Mouse (Mus musculus) embryo, embryonic 9.5 days (tissue): ENCODE results near the gene Asphd2.
A peak's percentile ranks its signal among the peaks of the same experiment; 100 is the strongest.
"Not testable (repeated sequence)": the region's sequence is repeated elsewhere in the genome, so short reads cannot be mapped to it uniquely, and the experiment has no call there.

Source experiments
- DNase-seq: peaks from one replicate; pipeline ENCODE4 v3.0.0-alpha.2; 2017; ENCODE audit errors: extremely low spot score

Gene Asphd2

DNA sequence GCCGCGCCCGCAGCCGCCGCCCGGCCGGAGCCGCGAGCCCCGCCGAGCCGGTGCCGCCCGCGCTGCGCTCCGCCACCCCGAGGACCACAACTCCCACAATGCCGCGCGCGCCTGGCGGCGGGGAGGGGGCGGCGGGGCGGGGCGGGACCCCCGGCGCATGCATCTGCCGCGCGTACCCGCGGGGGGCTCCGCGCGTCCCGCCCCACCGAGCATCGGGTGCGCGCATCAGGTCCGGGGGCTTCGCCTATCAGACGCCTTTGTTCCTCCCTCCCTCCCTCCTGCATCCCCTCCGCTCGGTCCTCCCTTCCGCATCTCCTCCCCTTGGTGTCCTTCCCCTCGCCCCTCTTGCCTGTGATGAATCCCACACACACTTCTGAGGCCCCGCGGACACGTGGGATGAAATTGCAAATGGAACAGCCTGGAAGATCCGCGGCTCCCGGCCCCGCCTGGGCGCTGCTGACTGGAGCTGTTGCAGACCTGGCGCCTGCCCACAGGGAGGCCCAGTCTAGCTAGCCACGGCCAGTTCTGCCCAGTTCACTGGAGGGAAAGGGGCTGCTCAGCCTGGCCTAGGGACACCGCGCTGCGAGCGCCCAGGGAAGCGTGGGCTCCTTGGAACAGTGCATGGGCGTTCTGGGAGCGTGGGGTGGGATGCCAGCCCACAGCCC lies at the start of gene Asphd2:
Gene Asphd2, minus strand, starts transcription at position 88 of the 665 bp plus-strand sequence.
- peak; percentile 90 for DNase-seq

DNA sequence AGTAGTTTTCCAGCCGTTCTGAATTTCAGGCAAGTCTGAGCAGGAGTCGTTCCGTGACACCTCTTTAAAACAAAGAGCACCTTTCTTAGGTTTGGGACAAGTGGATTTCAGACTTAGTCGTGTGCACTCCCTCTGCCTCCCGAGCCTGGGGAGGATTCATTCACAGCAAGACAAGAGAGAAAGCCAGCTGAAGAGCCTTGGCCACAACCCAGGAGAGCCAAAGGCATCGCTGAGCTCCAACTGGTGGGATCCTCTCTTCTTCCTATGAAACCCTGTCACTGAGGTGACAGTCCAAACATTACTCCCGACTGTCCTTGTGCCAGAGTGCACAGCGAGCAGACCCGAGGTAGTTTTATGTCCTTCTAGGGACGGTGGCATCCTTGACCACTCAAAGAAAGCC lies 43.9 kb upstream of the Asphd2 start:
- DNase-seq: no peak

GRCm38 (mm10) chr5:112433004-112433403 lies 38.3 kb upstream of the Asphd2 start:
- peak; percentile 83 for DNase-seq

DNA sequence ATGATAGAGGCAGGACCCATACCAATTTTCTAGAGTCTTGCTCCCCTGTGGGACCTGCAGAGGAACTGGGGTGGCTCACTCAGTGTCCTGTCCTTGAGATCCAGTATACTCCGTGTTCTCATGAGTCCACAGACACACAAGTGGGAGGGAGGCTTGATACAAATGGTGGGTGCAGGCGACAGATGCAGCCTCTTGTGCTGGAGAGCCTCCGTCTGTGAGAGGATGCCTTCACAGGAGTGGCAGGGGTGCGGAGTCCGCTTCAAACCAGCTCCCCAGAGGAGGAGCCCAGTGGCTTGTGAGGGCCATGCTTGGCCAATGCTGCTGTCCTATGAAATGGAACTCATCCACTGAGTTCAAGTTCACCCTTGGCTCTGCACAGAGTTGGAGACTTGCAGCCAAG lies 37.4 kb upstream of the Asphd2 start:
- no peak for DNase-seq

GRCm38 (mm10) chr5:112431120-112431775 lies 36.6 kb upstream of the Asphd2 start:
- peak; percentile 55 for DNase-seq

DNA sequence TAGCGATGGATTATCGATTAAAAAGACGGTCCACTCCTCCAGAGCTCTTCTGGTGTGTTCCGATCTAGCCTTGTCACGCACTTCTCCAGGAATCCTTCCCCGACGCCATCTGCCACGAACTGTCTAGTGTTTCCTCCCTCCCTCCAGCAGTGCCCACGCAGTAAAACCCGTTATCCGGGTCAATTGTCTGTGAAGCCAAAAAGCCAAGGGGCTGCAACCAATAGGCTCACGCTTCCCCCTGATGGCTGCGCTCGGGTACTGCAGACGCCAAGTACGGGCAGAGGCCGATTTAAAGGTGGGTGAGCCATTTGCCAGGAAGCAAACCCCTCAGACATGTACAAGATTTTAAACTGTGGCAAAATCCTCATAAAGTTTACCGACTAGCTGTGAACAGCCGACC lies 34.3 kb upstream of the Asphd2 start:
- DNase-seq: peak; percentile 73

GRCm38 (mm10) chr5:112427283-112427682 lies 32.6 kb upstream of the Asphd2 start:
- peak; percentile 34 for DNase-seq

DNA sequence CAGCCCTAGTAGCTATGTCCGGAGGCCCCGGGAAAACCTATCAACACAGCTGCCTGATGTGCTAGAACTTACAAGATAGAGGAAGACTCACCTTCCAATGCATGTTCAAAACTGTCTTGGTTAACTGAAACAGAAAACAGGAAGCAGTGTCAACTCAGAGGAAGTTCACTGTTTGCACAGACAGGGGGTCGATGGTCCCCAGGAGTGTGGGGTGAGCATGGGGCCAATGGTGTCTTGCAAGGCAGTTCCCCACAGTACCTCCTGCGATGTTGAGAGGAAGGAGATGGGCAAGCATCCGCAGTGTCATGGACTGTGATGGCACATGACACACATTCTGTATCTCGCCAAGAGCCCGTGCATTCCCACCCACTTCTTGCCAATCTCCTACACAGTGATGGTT lies 32.0 kb upstream of the Asphd2 start:
- no peak for DNase-seq

GRCm38 (mm10) chr5:112419535-112419934 lies 24.9 kb upstream of the Asphd2 start:
- peak; percentile 45 for DNase-seq

DNA sequence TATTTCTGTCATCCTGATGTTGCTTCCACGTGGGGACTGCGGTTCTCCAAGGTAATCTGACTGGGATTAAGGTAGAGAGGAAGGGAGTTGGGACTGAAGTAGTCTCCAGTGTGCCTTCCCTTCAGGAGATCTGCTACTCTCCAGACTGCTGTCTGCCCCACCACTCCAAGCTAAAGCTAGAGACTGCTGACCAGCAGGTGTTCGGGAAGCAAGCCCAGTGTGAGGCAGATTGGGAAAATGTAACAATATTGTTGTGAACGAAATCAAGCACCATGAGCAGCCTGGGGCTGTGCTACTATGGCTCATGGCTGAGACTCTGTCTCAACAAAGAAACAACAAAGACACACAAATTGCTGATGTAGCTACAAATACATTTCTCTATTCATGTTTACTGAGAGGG lies 23.4 kb upstream of the Asphd2 start:
- DNase-seq: no peak

GRCm38 (mm10) chr5:112416673-112417072 lies 22.0 kb upstream of the Asphd2 start:
- no peak for DNase-seq

DNA sequence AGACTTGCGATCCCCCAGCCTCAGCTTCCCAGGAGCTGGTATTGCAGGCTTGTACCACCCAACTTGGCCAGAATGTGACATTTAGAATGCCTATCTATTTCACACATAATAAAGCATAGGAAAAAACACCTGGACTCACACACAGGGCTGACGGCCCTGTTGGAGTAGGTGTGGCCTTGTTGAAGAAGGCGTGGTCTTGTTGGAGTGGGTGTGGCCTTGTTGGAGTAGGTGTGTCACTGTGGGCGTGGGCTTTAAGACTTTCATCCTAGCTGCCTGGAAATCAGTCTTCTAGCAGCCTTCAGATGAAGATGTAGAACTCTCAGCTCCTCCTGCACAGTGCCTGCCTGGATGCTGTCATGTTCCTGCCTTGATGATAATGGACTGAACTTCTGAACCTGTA lies 18.1 kb upstream of the Asphd2 start:
- DNase-seq: not testable (repeated sequence)

DNA sequence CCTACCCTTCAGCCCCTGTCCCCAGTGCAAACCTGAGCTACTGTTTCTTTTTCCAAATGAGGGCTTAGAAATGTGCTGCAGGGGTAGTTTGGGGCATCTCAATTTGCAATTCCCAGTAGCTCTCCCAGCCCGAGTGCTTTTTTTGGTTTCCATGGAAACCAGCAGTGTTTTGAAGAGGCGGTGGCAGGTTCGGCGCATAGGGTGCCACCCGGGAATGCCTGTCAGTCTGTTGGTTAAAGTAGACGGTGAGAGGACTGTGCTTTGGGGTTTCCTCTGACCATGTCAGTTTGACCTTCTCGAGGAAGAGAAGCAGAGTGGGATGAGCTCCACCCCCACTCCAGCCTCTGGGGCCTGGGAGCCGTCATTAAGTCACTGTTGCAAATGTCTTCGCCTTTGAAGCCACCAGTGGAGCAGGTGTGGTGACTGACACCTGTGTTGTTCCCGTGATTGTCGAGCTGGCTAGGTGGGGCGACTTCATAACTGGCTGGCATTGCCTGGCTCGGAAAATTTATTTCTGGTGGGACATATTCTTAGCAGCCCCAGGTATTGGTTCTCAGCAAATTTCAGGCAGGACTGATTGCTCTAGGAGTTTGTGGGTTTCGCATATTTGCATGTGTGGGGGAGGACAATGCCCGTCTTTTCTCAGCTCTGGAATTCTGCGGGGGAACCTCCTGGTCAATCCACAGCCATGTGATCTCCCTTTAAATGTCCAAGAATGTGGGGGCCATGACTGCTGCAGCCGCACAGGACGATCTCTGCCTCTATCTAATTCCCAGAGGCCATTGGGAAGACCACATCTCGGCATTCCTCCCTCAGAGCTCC lies 17.1 kb upstream of the Asphd2 start:
- DNase-seq: peak; percentile 60

DNA sequence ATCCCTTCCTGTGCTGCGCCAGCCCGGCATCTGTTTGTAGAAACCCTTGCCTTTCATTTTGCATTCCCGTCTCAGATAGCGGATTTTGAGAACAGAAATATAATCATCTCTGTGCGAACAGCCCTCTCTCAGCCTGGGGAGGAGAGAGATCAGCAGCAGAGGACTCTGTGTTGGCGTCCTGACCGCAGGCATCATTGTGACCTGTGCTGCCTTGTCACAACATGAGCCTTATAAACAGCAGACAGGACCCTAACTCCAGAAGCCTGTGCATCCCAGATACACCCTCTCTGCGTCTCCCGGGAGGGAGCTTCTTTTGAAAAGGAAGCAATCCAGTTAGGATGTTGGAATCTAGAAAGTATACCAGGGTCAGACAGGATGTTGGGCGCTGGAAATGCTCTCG lies 16.4 kb upstream of the Asphd2 start:
- no peak for DNase-seq

- no peak for DNase-seq
Observed at GRCm38 (mm10) chr5:112409274-112409673, 14.6 kb upstream of the Asphd2 start.

DNA sequence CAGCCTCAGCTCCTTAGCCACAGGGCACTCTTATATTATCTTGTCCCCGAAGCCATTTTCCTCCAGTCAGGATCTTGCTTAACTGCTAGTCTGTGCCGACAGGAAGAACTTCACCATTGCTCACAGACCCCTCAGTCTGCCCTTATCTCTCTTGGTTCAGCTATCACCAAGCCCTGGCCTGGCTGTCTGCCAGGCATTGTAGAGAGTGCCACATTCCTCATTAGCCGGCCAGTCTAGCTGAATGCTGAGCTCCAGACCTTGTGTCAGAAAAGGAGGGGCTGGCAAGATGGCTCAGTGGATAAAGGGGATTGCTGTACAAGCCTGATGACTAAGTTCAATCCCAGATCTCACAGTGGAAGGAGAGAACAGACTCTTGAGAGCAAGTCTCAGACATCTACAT lies 11.4 kb upstream of the Asphd2 start:
- DNase-seq: no peak

DNA sequence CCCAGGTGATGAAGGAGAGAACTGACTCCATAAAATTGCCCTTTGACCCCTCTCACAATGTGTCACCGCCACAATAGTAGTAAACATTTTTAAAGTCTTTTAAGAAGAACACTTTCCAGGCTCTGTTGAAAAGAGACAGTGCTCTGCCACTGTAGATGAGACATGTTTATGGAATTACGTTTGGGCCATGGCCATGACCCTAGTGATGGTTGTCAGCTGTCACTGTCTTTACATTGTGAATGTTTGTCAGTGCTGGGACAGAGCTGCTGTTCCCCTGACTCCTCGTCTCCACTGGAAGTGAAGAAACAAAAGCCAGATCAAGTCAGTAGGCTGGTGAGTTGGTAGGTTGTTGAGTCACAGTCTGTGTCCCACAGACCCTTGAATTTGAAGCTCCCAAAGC lies 7.8 kb upstream of the Asphd2 start:
- no peak for DNase-seq

- DNase-seq: no peak
Observed at GRCm38 (mm10) chr5:112399284-112399683, 4.6 kb upstream of the Asphd2 start.

GRCm38 (mm10) chr5:112396066-112396465 lies 1.4 kb upstream of the Asphd2 start:
- DNase-seq: no peak

- DNase-seq: no peak
Observed at GRCm38 (mm10) chr5:112394415-112394763, 277 bp downstream of the Asphd2 start.

DNA sequence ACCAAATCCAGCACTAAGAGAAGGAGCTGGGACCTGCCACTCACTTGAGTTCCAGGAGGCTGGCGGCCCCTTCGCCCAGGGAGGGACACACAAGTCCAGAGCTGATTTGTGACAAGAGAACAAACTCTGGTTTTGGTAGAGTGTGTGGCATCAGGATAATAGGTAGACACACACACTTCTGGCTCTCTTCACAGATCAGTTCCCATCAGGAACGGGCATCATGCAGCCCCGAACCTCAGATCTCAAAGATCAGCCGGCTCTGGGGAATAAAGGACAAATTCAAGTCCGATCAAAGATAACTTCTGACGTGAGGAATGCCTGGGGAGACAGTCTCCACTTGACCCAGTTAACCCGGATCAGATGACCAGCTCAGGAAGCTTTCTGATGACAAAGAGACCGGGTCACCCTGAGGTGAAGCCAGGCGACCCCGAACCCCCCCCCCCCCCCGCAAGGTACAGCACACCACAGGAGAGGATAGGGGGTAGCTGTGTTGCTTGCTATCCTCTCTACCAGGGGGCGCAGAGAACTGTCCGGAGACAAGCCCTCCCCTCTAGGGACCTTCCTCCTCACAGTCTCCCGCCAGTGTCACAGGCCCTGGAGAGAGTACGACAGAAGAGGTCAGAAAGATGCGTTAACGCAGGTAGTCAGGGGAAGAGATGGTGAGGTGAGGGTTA lies 788 bp downstream of the Asphd2 start:
- DNase-seq: peak; percentile 36

DNA sequence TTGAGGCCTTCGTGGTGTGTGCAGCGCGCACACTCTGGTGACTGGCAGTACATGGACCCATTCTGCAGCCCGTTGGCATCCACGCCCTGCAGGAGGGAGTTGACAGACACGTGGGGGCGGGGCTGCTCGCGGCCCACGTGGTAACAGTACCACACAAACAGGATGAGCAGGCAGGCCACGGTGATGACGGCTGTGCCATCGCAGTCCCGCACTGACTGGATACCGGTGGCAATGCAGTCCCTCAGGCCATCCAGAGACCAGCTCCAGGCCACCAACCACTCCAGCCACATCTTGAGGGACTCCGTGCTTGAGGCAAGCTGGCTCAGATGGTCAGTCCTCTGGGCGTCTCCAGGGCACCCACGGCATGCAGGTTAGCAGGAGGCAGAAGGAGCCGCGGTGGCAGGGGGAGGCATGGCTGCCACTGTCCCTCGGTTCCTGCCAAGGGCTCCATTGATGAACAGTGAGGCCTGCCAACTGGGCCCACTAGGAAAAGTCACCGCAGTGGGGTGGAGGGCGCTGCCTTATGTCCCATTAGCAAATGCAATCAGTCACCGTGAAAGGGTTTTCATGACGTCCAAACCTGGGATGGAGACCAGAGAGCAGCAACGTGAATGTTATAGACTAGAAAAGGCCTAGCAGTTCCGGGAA lies 2.9 kb downstream of the Asphd2 start:
- no peak for DNase-seq
